Mouse (Mus musculus) splenic B cell, adult 2 months (primary cell): Measurements from ENCODE around the gene Ccser2.
A peak's percentile ranks its signal among the peaks of the same experiment; 100 is the strongest.

Experiments used
- DNase-seq: peaks from one replicate; pipeline ENCODE4 v3.0.0-alpha.2; 2011; ENCODE audit warnings: low read depth, low spot score
- H3K27me3 ChIP-seq: 2 replicates; pipeline ENCODE4 v1.6.1; 2012; ENCODE audit warnings: mild to moderate bottlenecking, low read length, moderate library complexity, mixed read lengths; ENCODE audit not compliant: control insufficient read depth, poor library complexity, insufficient read depth, severe bottlenecking
- H3K36me3 ChIP-seq: 2 replicates; pipeline ENCODE4 v1.6.1; 2012; ENCODE audit warnings: mild to moderate bottlenecking, low read length, moderate library complexity, mixed read lengths; ENCODE audit not compliant: control insufficient read depth, poor library complexity, insufficient read depth, severe bottlenecking

Gene Ccser2

GRCm38 (mm10) chr14:36868769-36869362 is 99.7 kb downstream of the Ccser2 start:
- H3K36me3 ChIP-seq: no peaks in the 10 kb centered on the region
- no peaks in the 10 kb centered on the region for H3K27me3 ChIP-seq
- DNase-seq: peak; percentile 66

DNA sequence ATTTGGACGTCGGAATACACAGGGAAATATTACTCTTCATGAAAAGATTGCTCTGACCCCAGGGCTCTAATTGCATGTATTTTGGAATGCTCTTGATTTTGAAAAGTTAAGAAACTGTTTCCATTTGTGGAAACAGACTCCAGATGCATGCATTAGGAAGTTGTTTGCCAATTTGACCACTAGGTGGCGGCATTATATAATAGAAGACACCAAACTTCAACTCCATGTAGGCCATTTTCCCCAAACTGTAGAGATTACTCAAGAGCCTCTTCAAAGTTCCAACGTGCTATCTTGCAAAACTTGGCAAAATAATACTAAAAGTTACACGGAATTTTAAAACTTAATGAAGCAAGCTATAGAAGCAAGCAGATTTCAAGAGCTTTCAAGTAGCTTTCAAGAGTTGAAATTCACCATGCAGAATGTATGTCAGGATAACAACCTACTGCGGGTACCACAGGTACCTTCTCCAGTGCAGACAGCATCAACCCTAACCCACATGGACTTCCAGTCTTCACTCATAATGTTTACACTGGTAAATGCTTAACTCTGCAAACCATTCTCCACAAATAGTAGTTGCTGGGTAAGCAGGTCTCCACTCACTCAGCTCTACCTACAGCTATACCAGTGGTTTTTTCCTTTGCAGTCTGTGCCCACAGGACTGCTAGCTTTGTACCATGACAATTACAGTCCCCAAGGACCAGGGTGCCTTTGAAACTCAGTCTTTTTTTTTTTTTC is 101.4 kb downstream of the Ccser2 start:
- no peaks in the 10 kb centered on the region for H3K36me3 ChIP-seq
- DNase-seq: peak; percentile 86

GRCm38 (mm10) chr14:36863877-36864489 is 104.6 kb downstream of the Ccser2 start:
- Histone ChIP-seq H3K27me3 (no peaks in the 10 kb centered on the region), H3K36me3 (no peaks in the 10 kb centered on the region)
- peak; percentile 94 for DNase-seq

More for the DNA sequence above, 101.4 kb downstream of the Ccser2 start:
- H3K27me3 ChIP-seq: no peaks in the 10 kb centered on the region

DNA sequence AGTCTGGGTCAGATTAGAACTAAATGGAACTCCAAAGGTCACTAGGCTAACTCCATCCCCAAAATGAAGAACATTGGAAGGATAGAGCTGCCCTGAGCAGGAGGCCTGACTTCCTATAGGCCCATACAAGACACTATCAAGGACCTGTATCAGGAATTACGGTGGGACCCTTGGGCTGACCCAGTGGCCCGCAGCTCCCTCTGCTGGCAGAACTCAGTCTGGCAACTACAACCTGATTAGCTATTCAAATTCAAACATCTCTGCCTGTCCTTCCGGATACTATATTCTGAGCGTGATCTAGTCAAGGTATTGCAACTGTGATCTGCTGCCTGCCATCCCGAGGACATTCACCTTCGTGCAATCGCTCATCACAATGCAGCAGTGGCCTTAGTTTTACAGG is 106.2 kb downstream of the Ccser2 start:
- peak; percentile 71 for DNase-seq

DNA sequence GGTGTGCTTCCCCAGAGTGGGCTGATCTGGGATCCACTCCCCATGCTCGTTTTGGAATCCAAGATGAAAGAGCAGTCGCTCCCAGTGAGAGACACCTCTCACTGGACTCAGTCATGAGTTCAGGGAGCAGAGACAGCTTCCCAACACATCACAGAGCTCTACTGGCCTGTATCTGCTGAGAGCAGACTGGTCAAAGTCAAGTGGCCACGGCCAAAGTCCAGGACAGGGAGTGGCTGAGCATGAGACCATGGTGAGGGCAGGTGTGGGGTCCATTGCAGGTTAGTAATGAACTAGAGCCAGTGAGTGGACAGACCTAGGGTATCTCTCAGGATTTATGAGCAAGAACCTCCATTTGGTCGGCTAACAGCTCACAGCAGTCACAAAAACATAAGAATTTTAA is 109.6 kb downstream of the Ccser2 start:
- Histone ChIP-seq H3K27me3 (no peaks in the 10 kb centered on the region), H3K36me3 (no peaks in the 10 kb centered on the region)
- DNase-seq: no peak

More for the DNA sequence above, 106.2 kb downstream of the Ccser2 start:
- Histone ChIP-seq H3K27me3 (no peaks in the 10 kb centered on the region), H3K36me3 (no peaks in the 10 kb centered on the region)

DNA sequence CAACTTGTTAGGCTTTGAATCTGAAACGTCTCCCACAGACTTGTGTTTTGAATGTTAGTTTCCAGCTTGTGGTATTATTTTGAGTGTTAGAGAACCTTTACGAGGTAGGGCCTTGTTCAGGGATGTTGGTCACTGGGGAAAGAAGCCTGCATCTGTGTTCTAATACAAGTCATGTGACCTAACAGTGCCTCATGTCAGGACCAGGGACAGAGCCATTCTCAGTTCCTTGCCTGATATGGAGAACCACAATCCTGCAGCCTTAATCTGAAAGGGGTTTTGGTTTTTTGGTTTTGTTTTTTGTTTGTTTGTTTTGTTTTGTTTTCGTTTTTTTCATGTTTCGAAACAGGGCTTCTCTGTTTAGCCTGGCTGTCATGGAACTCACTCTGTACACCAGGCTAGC is 115.6 kb downstream of the Ccser2 start:
- H3K27me3 ChIP-seq: no peaks in the 10 kb centered on the region

DNA sequence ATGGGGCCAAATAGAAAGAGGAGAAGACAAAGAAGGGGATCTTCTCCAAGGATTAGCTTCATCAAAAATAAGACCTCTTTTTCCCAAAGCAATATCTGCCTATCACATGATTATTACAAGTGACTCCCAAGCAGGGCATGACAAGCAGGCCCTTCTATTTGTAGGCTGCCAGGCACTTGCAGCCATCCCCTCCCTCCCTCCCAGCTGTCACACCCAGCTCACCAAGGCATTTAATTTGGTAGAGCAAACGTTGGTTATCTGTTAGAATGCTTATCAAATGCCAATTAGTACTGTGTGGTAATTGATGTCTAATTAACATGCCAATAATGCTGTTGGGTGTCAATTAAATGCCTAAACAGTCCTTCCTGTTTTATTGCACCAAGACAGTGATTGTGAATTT is 119.7 kb downstream of the Ccser2 start:
- Histone ChIP-seq H3K36me3 (no peaks in the 10 kb centered on the region), H3K27me3 (no peaks in the 10 kb centered on the region)
- DNase-seq: no peak

More for the DNA sequence above, 115.6 kb downstream of the Ccser2 start:
- no peaks in the 10 kb centered on the region for H3K36me3 ChIP-seq
- DNase-seq: no peak
